ENCODE assay signal across 15 mouse cellular contexts in genomic region chr11:57271687-57272086, GRCm38 (mm10).
DNase-seq lines count a peak whose midpoint lies in the region; ATAC-seq lines count a peak whose summit lies in the region.
"Had no signal": no experiment of that assay in that cellular context is flagged by ENCODE, and none has a peak within 500 bp of the region (broad histone marks: within the 10 kb centered on the region; RNA-seq: fewer than 3 reads in every experiment).

No protein-coding gene starts in this region.

- peak; percentile 88 for ATAC-seq in frontal cortex, adult (ENCODE audit: low TSS enrichment)
- ATAC-seq: forebrain, embryonic 15.5 days; intestine, embryonic 15.5 days had no signal

- peak; percentile 66 to 77 for DNase-seq in frontal cortex, postnatal 36 days (ENCODE audit: low spot score in 2 of 2)
- peak; percentile 64 to 77 for DNase-seq in layer of hippocampus, postnatal 36 days
- peak; percentile 63 to 69 for DNase-seq in right cerebral cortex, adult 2 months (ENCODE audit: low spot score in 2 of 2)
- DNase-seq in adrenal gland, postnatal 10 days = no peak
- DNase-seq in gastrocnemius, postnatal 25 days = no peak
- DNase-seq in thymus, postnatal 14 days = no peak
- no peak for DNase-seq in lung, postnatal 10 days
- DNase-seq: cerebellum, adult 11 months; cerebellum, postnatal 25 days; gastrocnemius, postnatal 36 days; heart, postnatal 10 days; thymus, postnatal 4 days had no signal

Comparison
In these comparisons a context has a peak if more than half of its experiments do, and no peak if none do; other contexts are left out.
1. DNase-seq: peak in frontal cortex, postnatal 36 days (2 of 2), layer of hippocampus, postnatal 36 days (2 of 2) and right cerebral cortex, adult 2 months (2 of 2); none in adrenal gland, postnatal 10 days (single experiment), gastrocnemius, postnatal 25 days (single experiment), thymus, postnatal 14 days (single experiment) and lung, postnatal 10 days (single experiment).